Mouse (Mus musculus) urinary bladder, postnatal 10 days (tissue): ENCODE measurements around the gene Npcd.
A peak's percentile ranks its signal among the peaks of the same experiment; 100 is the strongest.

Experiments used
- DNase-seq: peaks from one replicate; pipeline ENCODE4 v3.0.0; 2022; ENCODE audit warnings: low spot score

Gene Npcd

DNA sequence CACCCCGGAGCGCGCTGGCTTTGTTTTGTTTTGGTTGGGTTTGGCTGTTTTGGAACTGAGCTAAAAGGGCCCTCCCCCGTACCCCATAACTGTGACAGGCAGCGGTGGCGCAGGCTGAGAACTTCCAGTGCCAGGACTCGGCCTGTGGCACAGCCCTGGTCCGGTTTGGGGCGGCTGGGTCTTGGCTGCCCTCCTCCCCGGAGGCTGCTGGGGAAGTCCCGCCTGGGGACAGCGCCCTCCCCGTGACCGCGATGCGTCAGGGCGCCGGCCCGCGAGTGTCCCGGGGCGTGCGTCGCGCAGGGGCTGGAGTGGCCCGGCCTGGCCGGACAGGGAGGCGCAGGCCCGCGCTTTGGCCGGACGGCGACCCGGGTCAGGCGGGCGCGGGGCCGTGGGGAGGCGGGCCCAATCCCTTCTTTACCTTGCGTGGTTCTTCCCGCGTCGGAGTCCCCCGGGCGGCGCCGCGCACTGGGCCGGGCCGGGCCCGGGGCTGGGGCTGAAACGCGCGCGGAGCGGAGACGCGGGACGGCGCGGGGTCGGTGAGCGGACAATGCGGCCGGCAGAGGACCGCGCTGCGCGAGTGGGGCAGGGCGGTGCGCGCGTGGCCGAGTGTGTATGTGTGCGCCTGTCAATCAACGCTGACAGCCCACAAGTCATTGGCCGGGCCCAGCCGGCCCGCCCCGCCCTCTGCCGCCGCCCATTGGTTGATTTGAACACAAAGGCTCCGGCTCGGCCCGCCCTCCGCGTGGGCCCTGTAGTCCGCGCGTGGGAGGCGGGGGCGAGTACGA, 91.9 kb downstream of the Npcd start, which contains the start of gene Sun2:
Sun2 (minus strand) TSS at position 616 of the 785 bp plus-strand sequence.
- DNase-seq = peak; percentile 79

DNA sequence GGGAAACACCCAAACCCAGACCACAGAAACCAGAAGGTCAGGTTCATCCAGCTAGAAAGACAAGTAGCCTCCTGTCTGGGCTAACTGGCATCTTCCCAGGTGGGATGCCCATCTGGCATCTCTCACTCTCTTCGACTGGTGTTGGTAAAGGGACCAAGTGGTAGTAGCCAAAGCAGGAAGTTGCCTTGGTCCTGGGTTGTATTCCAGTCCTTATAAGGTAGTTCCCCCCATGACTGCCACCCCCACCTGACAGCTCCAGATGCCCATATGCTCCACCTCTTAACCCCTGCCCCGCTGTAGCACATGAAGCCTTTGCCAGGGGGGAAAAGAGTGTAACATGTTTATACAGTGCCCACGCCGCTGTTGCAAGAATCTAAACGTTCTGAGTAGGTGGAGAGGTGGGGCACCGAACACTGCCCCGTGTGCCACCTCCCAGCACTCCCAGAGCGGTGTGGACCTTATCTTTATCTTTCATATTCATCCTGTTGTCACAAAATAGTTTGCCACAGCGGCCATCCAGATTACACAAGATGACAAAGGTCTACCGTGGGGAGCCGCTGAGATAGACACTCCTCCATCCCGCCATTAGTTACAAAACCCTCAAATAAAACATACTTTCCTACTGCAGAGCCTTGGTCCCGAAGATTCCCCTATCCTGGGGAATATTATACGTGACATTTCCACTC, 92.7 kb downstream of the Npcd start:
- no peak for DNase-seq

DNA sequence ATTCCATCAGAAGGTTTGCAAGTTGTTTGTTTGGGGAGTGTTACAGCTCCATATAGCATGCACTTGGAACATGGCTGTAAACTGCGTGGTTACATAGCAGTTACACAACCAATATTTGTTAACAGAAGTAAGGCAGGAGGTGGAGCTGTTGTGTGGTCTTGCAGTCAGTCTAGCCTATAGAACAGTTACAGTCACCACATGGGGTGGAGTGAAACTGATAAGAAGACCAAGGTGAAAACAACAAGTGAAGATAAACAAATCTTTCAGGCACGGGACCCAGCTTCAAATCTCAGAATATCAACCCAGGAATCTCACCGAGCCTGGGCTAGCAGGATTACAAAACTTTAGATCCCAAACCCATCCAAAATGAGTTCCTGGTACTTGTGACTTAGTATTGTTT, 93.3 kb downstream of the Npcd start:
- DNase-seq = no peak
